Mouse (Mus musculus): Measurements from ENCODE around the gene Kir3dl2.
"Not testable (repeated sequence)": the region's sequence is repeated elsewhere in the genome, so short reads cannot be mapped to it uniquely, and the experiment has no call there.

The Kir3dl2 gene

DNA sequence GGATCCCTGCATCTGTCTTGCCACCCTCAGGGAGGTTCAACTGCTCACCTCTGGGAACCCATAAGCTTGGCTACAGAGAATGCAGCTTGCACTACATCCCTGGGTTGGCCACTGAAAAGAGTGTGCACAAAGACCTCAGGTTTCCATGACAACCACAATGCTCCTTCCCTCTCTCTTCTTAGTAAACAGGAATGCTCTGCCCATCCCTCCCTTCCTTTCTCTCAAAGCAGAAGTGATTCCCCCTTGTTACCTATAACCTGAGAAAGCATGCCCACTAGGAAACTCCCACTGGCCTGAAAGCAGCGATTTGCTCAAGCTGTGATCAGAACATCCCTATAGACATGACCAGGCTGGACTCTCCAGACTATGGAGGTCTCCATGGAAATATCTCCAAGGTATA is at the start of gene Kir3dl2:
Kir3dl2 (minus strand) TSS at position 101 of the 400 bp plus-strand sequence.
- DNase-seq = not testable (repeated sequence)

DNA sequence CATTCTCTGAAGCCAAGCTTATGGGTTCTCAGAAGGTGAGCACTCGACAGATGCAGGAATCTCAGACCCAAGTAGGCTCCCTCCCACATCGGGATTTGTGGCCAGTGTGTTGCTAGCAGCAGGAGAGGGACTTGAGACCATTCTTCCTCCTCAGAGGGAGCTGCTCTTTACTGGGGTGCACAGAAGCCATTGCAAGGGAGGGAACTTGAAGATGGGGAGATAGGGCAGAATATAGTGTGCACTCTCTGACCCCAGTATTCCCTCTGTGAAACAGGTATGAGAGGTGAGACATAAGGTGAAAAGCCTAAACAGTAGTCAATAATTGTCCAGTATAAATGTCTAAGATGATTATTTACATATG is 47.0 kb upstream of the Kir3dl2 start:
- peak; percentile 5 for DNase-seq

DNA sequence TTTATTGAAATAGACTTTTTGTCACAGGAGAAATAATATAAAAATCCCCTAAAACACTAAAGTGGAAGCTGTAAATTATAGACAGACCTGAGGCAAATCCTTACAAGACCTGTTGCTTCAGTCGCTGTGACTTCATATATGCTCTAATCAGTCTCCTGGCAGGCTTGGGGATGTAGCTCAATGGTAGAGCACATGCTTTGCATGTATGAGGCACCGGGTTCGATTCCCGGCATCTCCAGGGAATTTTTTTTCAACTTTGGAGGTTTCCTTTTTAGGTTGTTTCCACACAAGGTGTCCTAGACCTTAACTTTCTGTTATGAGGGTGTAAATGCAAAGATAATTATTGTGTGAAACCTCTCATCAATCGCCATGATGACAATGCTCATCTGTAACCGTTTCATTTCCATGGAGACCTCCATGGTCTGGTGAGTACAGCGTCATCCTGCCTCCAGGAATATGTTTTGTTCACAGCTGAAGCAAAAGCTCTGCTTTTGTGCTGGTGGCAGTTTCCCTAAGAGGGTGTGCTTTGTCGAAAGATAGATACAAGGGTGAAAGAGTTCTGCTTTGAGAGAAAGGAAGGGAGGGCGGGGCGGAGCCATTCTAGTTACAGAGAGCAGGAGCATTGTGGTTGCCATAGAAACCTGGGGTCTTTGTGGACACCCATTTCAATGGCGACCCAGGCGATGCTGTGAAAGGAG is 46.5 kb upstream of the Kir3dl2 start, which contains the start of gene Tceal3:
Tceal3 (plus strand) TSS at position 644 of the 698 bp plus-strand sequence.
- peak; percentile 62 for DNase-seq

DNA sequence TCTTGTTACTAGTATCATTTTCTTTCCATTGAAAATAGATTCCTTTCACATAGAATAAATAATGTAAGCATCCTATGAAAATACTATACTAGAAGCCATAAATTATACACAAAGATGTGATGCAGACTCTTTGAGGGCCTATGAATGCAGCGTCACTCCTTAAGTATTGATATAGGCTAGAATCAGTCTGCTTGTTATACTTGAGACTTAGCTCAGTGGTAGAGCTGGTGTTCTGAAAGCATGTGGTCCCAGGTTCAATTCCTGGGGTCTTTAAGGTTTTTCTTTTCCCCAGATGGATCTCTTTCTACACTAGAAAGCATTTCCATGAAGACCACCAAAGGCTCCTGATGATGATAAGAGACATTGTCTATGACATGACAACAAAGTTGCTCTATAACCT is 40.8 kb upstream of the Kir3dl2 start:
- no peak for DNase-seq

DNA sequence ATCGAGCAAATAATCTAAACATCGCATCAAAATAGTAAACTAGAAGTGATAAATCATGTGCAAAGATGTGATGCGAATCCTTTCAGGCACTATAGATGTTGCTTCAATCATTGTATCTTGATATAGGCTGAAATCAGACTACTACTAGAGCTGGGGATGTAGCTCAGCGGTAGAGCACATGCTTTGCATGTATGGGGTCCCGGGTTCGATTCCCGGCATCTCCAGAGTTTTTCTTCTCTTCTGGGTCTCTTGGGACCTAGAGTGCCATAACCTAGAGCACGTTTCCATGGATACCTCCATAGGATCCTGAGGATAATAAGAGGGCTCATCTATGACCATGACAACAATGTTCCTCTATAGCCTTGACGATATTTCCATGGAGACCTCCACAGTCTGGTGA is 25.2 kb upstream of the Kir3dl2 start:
- not testable (repeated sequence) for DNase-seq

DNA sequence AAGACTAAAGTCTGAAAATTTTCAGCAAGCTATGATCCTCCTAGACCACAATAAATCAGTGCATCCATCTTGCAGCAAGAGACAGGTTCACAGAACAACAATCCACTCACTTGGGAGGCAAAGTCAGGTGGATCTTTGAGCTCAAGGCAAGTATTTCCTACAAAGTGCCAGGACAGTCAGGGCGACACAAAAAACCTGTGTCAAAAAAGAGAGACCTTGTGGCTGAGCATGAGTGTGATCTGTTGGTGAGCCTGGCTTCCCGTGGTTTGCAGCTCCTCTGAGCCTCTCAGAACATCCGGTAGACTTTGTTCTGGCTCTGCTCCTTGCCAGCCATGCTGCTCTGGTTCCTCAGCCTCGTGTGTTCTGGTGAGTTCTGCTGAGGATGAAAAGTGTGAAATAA is 26.2 kb downstream of the Kir3dl2 start, which contains the start of gene Kir3dl1:
Kir3dl1 (plus strand) TSS at position 301 of the 400 bp plus-strand sequence.
- DNase-seq = not testable (repeated sequence)

All from cerebellum, adult 11 months (tissue).